Mouse (Mus musculus) hindbrain, embryonic 11.5 days (tissue): ENCODE data around the gene Rnf166. TPM values are rescaled to one million over a fixed set of nuclear protein-coding genes. Genes with fewer than 3 reads are reported as not detected.

Source experiments
- ATAC-seq: fragments of 200-750 bp; cut with Nextera tagmentation; 2 replicates; pipeline ENCODE4 v1.8.0; 2017; ENCODE audit warnings: mild to moderate bottlenecking, moderate TSS enrichment, moderate library complexity; ENCODE audit not compliant: low FRiP score
- DNase-seq: peaks from one replicate; pipeline ENCODE4 v3.0.0-alpha.2; 2015; ENCODE audit warnings: low spot score
- H3K27ac ChIP-seq: fragments of 300-500 bp; sonication (generic); 2 replicates; pipeline ENCODE4 v1.5.1; 2014; ENCODE audit warnings: mild to moderate bottlenecking, low read depth, low read length
- H3K27me3 ChIP-seq: fragments of 300-500 bp; sonication (generic); 2 replicates; pipeline ENCODE4 v1.6.1; 2014; ENCODE audit warnings: mild to moderate bottlenecking, low read length, moderate library complexity, mixed read lengths; ENCODE audit not compliant: control insufficient read depth, insufficient read depth
- H3K36me3 ChIP-seq: fragments of 300-500 bp; sonication (generic); 2 replicates; pipeline ENCODE4 v1.6.1; 2014; ENCODE audit warnings: mild to moderate bottlenecking, low read length, moderate library complexity, mixed read lengths; ENCODE audit not compliant: control insufficient read depth, insufficient read depth
- H3K4me1 ChIP-seq: fragments of 300-500 bp; sonication (generic); replicated peaks from 2 replicates; pipeline ENCODE4 v1.6.1; 2014; ENCODE audit warnings: low read length, mixed read lengths; ENCODE audit not compliant: control insufficient read depth, insufficient read depth
- H3K4me2 ChIP-seq: fragments of 300-500 bp; sonication (generic); replicated peaks from 2 replicates; pipeline ENCODE4 v1.6.1; 2014; ENCODE audit warnings: mild to moderate bottlenecking, low read depth, low read length
- H3K4me3 ChIP-seq: fragments of 300-500 bp; sonication (generic); 2 replicates; pipeline ENCODE4 v1.5.1; 2014; ENCODE audit warnings: low read depth, low read length
- H3K9ac ChIP-seq: fragments of 300-500 bp; sonication (generic); 2 replicates; pipeline ENCODE4 v1.6.1; 2014; ENCODE audit warnings: low read depth, low read length
- H3K9me3 ChIP-seq: fragments of 300-500 bp; sonication (generic); 2 replicates; pipeline ENCODE4 v1.6.1; 2016; ENCODE audit warnings: low read length; ENCODE audit not compliant: control insufficient read depth
- WGBS: fragments of 180-500 bp; shearing (Covaris S2); extraction: QIAGEN DNeasy Blood & Tissue Kit; methylation state at CpG from one replicate; pipeline ENCODE4 v1.1.7; 2014; 5-methylcytosine and 5-hydroxymethylcytosine counted together
- polyA plus RNA-seq: library from polyadenylated mRNA; unstranded; fragments of >200 nt; fragmentation: Nextera tagmentation; extraction: Ambion mirVana; gene quantifications from 2 replicates; pipeline ENCODE4 v1.2.1, GENCODE M21; 2014

The Rnf166 gene
- polyA plus RNA-seq, 1 experiment from 2014 or later, result 24.2 TPM

DNA sequence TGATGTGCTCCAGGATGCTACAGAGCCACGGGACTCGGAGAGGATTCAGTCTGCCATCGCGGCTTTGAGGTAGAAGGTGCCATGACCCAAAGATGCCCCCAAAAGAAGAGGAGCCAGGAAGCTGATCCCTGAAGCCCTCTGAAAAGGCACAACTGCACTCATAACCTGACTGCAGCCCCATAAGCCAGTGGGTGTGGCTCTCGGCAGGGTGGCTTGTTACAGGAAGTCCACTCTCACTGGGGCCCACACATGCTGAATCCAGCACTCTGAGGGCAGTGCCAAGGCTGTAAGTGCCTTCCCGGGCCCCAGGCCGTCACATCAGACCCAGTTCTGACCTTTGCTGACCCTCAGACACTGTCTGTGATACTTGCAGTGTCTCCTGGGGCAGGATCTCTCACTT lies 36.5 kb upstream of the Rnf166 start:
- Histone ChIP-seq H3K27ac (no peak overlapping the region), H3K27me3 (no peaks in the 10 kb centered on the region), H3K4me2 (no peak overlapping the region), H3K4me1 (no peaks in the 10 kb centered on the region), H3K9me3 (no peaks in the 10 kb centered on the region), H3K36me3 (no peaks in the 10 kb centered on the region), H3K9ac (no peak overlapping the region), H3K4me3 (no peak overlapping the region)
- ATAC-seq (no peak), DNase-seq (no peak)
- 81% methylated on average over 7 of the region's 7 CpGs for WGBS

DNA sequence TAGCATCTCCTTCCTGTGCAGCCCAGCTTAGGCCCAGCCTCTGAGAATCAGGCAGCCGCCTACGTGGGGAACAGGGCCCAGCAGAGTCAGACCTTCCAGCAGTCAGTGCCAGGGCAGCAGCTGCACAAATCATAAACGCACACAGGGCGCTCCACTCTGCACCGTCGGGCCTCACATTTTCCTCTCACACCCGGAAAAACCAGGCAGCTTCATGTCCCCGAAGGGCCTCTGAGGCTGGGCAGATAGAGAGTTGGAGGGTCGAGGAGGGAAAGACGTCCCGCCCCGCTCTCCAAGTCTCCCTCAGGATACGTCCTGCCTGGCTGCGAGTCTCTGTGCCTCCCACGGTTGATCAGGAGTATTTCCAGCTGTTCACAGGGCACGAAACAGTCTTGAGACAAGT lies 35.7 kb upstream of the Rnf166 start:
- no peaks in the 10 kb centered on the region for H3K36me3 ChIP-seq
- H3K9ac ChIP-seq, result no peak overlapping the region
- no peaks in the 10 kb centered on the region for H3K9me3 ChIP-seq
- ATAC-seq, result no peak
- no peak for DNase-seq
- H3K27ac ChIP-seq, result no peak overlapping the region
- no peaks in the 10 kb centered on the region for H3K27me3 ChIP-seq
- H3K4me1 ChIP-seq, result no peaks in the 10 kb centered on the region
- H3K4me3 ChIP-seq, result no peak overlapping the region
- 85% methylated on average over 16 of the region's 16 CpGs for WGBS
- H3K4me2 ChIP-seq, result no peak overlapping the region

DNA sequence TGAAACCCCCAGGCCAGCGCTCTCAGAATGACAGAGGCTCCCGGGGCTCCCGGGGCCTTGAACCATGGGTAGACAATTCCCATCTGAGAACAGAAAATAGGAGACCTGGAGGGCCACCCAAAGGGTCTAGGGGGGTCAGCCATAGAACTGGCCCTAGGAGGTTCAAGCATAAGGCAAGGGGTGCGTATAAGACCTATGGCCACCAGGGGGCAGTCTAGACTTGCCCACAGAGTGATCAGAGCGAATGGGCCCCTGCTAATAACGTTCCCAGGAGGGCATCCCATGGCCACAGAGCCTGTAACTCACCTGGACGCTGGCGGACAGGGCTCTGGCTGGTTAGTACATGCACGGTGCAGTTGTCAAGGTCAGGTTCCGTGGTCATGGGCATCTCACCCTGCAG lies 25.0 kb upstream of the Rnf166 start:
- H3K9ac ChIP-seq, result no peak overlapping the region
- H3K9me3 ChIP-seq, result no peaks in the 10 kb centered on the region
- DNase-seq (peak; percentile 90), ATAC-seq (peak; percentile 30; the same call in 1 of the 2 replicates)
- no peaks in the 10 kb centered on the region for H3K36me3 ChIP-seq
- H3K27ac ChIP-seq, result no peak overlapping the region
- 37% methylated on average over 10 of the region's 10 CpGs for WGBS
- H3K27me3 ChIP-seq, result no peaks in the 10 kb centered on the region
- H3K4me2 ChIP-seq, result no peak overlapping the region
- no peak overlapping the region for H3K4me3 ChIP-seq
- H3K4me1 ChIP-seq, result no peaks in the 10 kb centered on the region; the same call in 1 of the 2 replicates

DNA sequence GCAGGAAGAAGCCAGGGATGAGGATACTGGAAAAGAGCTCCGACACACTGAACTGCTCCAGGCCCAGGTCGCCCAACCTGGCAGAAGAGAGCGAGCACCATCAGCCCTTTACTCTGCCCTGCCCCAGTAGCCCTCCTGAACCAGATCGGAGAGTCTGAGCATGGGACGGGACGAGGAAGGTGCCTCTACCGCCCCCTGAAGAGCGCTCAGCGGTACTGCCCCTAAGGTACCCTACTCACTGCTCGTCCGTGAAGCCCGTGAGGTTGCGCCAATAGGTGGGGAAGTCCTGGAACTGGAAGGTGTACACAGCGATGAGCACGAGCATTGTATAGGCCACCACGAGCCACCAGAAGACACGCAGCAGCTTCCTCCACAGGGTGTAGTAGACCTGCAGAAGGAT lies 22.0 kb upstream of the Rnf166 start:
- Histone ChIP-seq H3K4me1 (no peaks in the 10 kb centered on the region; the same call in 1 of the 2 replicates), H3K36me3 (no peaks in the 10 kb centered on the region), H3K4me2 (no peak overlapping the region), H3K4me3 (no peak overlapping the region), H3K27ac (no peak overlapping the region), H3K27me3 (no peaks in the 10 kb centered on the region), H3K9ac (no peak overlapping the region), H3K9me3 (no peaks in the 10 kb centered on the region)
- WGBS, result 71% methylated on average over 17 of the region's 17 CpGs
- no peak for ATAC-seq
- DNase-seq, result no peak

DNA sequence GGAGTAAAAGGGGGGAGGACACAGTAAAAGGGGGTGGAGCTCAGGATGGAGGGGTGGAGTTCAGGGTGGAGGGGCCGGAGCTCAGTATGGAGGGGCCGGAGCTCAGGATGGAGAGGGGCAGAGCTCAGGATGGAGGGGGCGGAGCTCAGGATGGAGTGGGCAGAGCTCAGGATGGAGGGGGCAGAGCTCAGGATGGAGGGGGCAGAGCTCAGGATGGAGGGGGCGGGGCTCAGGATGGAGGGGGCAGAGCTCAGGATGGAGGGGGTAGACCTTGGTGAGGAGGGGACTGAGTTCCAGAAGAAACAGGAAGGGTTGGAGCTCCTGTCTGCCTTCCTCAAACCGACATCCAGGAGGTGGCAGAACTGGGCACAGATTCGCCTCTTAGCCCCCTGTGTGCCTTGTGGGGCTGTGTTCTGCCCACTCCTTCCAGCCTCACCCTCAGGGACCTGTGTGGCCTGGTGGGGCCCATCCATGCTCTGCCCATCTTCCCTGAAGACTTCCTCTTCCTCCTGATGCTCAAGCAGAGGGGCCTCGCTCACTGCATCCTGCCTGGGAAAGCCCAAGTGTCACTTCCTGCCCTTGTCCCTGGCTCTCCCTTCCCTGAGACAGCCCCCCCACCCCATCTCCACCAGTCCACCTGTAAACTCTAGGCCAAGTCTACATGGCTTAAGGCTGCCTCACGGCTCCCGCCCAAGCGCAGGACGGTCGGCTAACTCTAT lies 21.3 kb upstream of the Rnf166 start:
- DNase-seq, result no peak
- no peaks in the 10 kb centered on the region; the same call in 1 of the 2 replicates for H3K4me1 ChIP-seq
- no peak overlapping the region for H3K4me2 ChIP-seq
- 84% methylated on average over 12 of the region's 12 CpGs for WGBS
- no peak for ATAC-seq
- no peak overlapping the region for H3K4me3 ChIP-seq
- H3K36me3 ChIP-seq, result no peaks in the 10 kb centered on the region
- H3K9ac ChIP-seq, result no peak overlapping the region
- no peak overlapping the region for H3K27ac ChIP-seq
- no peaks in the 10 kb centered on the region for H3K27me3 ChIP-seq
- no peaks in the 10 kb centered on the region for H3K9me3 ChIP-seq

DNA sequence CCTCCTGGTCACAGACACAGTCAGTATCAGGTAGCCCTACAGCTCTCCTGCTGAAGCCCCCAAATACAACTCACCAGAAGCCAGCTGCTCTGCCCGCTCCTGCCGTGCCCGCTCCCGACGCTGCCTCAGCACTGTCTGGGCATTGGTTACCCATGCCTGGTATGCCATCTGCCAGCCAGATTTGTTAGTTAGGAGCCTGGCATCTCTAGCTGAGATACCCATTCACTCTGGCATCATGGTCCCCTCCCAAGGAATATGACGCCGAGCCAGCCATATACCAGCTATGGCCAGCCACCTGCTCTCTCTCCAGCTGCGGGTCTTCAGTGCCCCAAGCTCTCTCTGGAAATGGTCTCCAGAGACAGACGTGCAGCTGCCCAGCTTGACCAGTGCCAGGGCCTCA lies 12.5 kb upstream of the Rnf166 start:
- Histone ChIP-seq H3K4me1 (no peaks in the 10 kb centered on the region), H3K27me3 (no peaks in the 10 kb centered on the region), H3K27ac (no peak overlapping the region), H3K36me3 (no peaks in the 10 kb centered on the region), H3K9me3 (no peaks in the 10 kb centered on the region), H3K9ac (no peak overlapping the region), H3K4me2 (no peak overlapping the region), H3K4me3 (no peak overlapping the region)
- DNase-seq (no peak), ATAC-seq (no peak)
- WGBS, result 95% methylated on average over 9 of the region's 9 CpGs

DNA sequence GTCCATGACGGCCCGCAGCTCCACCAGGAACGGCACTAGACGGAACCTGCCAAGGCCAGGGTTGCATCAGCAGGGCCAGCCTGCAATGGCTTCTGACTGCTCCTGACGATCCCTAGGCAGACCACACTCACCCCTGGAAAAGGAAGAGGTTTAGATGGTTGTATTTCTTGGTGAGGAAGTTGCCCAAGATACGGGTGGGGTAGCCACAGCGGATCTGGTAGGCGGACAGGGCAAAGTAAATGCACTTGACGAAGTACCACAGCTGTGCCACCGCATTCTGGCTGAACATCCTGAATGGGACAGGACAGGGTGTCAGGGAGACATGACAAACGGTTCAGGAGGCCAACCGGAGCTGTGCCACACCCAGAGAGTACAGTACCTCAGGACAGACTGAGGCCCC lies 9.0 kb upstream of the Rnf166 start:
- ATAC-seq (no peak), DNase-seq (no peak)
- Histone ChIP-seq H3K9me3 (no peaks in the 10 kb centered on the region), H3K9ac (no peak overlapping the region), H3K36me3 (peaks cover 8% of the 10 kb centered on the region; the same call in 1 of the 2 replicates), H3K4me2 (no peak overlapping the region), H3K4me1 (no peaks in the 10 kb centered on the region), H3K4me3 (no peak overlapping the region), H3K27me3 (no peaks in the 10 kb centered on the region), H3K27ac (no peak overlapping the region)
- 92% methylated on average over 12 of the region's 12 CpGs for WGBS

DNA sequence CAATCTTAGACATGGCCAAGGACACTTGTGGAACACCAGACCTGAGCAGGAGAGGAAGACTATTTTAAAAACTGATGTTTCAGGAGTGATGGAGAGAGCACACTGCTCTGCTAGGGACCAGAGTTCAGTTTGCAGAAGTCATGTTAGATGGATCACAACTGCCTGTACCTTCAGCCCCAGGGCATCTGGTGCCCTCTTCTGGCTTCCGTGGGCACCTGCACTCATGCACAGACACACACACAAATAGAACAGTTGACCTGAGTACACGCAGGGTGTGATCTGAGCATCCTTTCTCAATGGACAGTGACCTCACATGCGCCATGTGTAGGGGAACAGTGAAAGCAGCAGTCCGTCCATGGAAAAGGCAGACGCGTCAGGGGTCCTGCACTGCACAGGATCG lies 8.0 kb upstream of the Rnf166 start:
- H3K36me3 ChIP-seq, result peaks cover 10% of the 10 kb centered on the region; the same call in 1 of the 2 replicates
- 96% methylated on average over 7 of the region's 7 CpGs for WGBS

DNA sequence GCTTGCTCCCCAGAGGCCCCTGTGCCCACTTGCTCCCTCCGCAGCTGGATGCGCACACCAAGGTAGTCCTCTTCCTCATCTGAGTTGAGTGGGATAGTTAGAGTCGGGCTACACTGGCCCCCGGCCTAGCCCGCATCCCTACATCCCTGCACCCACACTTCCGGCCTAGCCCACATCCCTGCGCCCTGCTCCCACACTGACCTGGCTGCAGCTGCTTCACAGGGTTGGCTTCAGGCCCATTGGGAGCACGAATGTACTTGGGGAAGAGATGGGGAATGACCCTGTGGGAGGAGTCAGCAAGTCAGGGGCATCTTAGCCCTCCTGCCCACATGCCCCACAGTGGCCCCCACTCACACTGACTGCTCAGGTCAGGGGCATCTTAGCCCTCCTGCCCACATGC lies 6.6 kb upstream of the Rnf166 start:
- no peak overlapping the region for H3K9ac ChIP-seq
- H3K36me3 ChIP-seq, result peaks cover 10% of the 10 kb centered on the region; the same call in 1 of the 2 replicates
- ATAC-seq, result no peak
- H3K4me3 ChIP-seq, result no peak overlapping the region
- no peak for DNase-seq
- H3K4me2 ChIP-seq, result no peak overlapping the region
- H3K27me3 ChIP-seq, result no peaks in the 10 kb centered on the region
- H3K9me3 ChIP-seq, result no peaks in the 10 kb centered on the region
- WGBS, result 96% methylated on average over 8 of the region's 8 CpGs
- no peaks in the 10 kb centered on the region for H3K4me1 ChIP-seq
- no peak overlapping the region for H3K27ac ChIP-seq

More for the DNA sequence above, 8.0 kb upstream of the Rnf166 start:
- no peak for ATAC-seq
- no peak overlapping the region for H3K27ac ChIP-seq
- H3K27me3 ChIP-seq, result no peaks in the 10 kb centered on the region
- no peaks in the 10 kb centered on the region for H3K9me3 ChIP-seq
- DNase-seq, result no peak
- H3K4me3 ChIP-seq, result no peak overlapping the region
- no peaks in the 10 kb centered on the region for H3K4me1 ChIP-seq
- no peak overlapping the region for H3K4me2 ChIP-seq
- H3K9ac ChIP-seq, result no peak overlapping the region
